Mouse (Mus musculus) embryo, embryonic 9.5 days (tissue): ENCODE measurements around the gene Ceacam14.

Experiments
- DNase-seq: peaks from one replicate; pipeline ENCODE4 v3.0.0-alpha.2; 2017; ENCODE audit errors: extremely low spot score

Ceacam14 gene

GRCm38 (mm10) chr7:17812333-17812732 lies at the start of gene Ceacam14:
Gene Ceacam14 (plus strand): TSS chr7:17812633.
- no peak for DNase-seq
